Mouse (Mus musculus) left cerebral cortex, postnatal 10 days (tissue): ENCODE results near the gene Cbl. TPM values are rescaled to one million over a fixed set of nuclear protein-coding genes. Genes with fewer than 3 reads are reported as not detected.
"Not testable (repeated sequence)": the region's sequence is repeated elsewhere in the genome, so short reads cannot be mapped to it uniquely, and the experiment has no call there.

ENCODE experiments used
- DNase-seq, 2 experiments: peaks; one replicate each; pipeline ENCODE4 v3.0.0; 2021 to 2022; ENCODE audit warnings: low spot score in 2 of 2, mixed read lengths in 1 of 2; ENCODE audit errors: extremely low spot score in 1 of 2
- intact Hi-C: fragments of 180-260 bp; cut with DNase I; formaldehyde crosslinking; loops from one replicate; pipeline ENCODE4 v1.15.1; 2025
- total RNA-seq, 2 experiments: library from RNA; stranded (reverse); gene quantifications; 2 replicates each; pipeline ENCODE4 v1.2.3; 2021

Cbl gene
- total RNA-seq, 2 experiments from 2014 or later: 48.6 to 49.9 TPM

DNA sequence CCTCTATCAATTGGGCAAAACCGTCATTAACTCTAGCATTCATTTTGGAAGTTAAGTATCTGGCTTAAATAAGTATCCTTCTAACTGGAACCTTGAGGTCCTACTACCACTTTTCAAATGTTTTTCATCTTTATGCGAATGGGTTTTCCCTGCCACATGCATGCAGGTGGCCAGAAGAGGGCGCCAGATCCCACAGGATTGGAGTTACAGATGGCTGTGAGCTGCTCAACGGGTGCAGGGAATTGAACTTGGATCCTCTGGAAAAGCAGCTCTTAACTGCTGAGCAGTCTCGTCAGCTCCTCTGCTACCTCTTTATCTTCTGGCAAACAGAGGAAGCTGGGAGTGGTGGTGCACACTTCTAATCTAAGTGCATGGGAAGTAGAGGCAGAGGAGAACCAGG is 114.8 kb downstream of the Cbl start:
- DNase-seq: no peak
- intact Hi-C loops: no loop called here

DNA sequence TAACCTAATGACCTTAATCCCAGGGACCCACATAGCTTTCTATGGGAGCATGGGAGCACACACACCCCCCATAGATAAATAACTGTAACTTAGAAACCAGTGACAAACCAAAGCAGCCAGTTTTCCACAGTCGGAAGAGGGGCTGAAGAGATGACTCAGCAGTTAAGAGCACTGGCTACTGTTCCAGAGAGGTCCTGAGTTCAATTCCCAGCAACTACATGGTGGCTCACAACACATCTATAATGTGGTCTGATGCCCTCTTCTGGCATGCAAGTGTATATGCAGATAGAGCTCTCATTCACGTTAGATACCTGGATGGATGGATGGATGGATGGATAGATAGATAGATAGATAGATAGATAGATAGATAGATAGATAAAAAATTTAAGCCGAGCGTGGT is 117.7 kb downstream of the Cbl start:
- intact Hi-C loops: no loop called here
- DNase-seq: no peak

DNA sequence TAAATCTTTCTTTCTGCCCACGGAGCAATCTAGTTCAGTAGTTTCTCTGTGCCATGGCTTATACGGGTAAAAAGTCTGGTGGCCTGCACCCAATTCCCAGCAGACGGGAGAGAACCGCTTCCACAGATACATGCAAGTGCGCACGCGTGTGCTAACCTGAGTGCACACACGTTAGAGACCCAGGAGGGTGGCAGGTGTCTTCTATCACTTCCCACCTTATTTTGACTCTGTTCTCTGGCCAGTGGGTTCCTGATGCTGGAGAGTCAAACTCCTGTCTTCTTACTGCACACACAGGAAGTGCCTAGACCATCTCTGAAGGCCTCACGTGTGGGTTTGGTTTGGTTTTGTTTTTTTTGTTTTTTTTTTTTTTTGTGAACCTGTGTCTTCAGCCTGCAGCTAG is 118.2 kb downstream of the Cbl start:
- intact Hi-C loops: no loop called here
- no peak for DNase-seq

DNA sequence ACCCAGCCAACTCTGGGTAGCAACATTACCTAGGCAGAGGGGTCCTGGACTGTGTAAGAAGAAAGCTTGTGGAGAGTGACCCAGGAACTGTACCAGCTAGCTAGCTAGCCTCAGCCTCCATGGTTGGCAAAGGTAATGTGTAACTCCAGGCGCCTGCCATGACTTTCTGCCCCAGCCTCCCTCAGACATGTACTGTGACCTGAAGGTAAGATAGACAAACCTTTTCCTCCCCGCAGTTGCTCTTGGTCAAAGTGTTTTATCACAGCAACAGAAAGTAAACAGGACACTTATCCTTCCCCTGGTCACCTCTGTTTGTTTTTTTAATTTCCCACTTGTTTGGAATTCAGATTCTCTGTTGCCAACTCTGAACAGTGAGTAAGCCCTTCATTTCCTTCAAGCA is 119.4 kb downstream of the Cbl start:
- DNase-seq: no peak
- intact Hi-C loops: no loop called here

DNA sequence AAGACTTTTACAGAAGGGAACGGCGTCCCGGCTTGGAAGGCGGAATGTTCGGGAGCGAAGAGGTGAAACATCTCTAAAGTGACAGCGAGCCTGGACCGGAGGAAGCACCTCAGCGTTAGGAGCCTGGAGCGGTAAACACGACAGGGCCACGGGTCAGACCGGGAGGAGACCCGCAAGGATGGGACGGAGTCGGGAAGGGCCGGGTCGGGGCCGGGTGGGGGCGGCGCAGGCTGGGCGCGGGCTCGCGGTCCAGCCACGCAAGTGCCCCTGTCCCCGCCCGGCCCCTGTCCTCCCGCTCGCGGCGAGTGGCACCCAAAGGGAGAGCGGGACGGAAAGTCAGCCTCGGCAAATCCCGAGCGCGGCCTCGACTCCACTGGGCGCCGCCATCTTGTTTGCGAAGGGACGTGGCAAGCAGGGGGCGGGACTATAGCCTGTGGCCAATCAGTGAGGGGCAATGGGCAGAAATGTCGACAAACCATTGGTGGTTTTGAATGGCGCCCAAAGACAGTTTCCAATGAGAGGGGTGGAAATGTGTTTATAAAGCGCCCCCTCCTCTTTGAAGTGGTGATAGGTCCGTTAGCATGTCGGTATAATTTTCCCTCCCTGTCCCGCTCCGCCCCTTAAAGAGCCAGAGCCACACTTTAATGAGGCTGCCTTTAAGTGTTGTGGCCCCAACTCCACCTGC is 120.6 kb downstream of the Cbl start, which contains the start of the genes Gm49380 and Rnf26:
Gene Gm49380, minus strand, starts transcription at position 396 of the 685 bp plus-strand sequence.
Gene Rnf26, minus strand, starts transcription at position 413 of the 685 bp plus-strand sequence.
- peak; percentile 97 to 98 for DNase-seq
- intact Hi-C loops: no loop called here

DNA sequence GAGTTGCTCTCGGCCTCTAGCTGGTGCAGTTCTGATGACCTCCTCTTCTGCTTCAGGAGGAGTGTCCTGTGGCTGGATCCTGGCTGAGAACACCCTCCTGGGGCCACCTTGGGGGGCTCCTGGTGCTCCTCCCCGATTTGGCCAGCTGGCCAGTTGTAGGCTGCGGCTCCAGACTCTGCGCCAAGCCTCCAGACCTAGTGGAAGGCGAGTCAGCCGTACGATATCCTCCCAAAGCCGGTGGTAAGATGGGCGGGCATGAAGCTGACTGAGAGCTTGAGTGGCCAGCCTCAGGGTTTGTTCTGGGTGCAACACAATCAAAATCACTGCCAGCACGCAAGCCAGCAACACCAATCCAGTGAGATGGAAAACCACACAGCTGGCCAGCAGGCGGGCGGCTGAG is 121.9 kb downstream of the Cbl start:
- intact Hi-C loops, DNase-seq: not testable (repeated sequence)

- DNase-seq: peak; percentile 67 to 79
Measured at GRCm38 (mm10) chr9:44109360-44110095, 124.3 kb downstream of the Cbl start.

DNA sequence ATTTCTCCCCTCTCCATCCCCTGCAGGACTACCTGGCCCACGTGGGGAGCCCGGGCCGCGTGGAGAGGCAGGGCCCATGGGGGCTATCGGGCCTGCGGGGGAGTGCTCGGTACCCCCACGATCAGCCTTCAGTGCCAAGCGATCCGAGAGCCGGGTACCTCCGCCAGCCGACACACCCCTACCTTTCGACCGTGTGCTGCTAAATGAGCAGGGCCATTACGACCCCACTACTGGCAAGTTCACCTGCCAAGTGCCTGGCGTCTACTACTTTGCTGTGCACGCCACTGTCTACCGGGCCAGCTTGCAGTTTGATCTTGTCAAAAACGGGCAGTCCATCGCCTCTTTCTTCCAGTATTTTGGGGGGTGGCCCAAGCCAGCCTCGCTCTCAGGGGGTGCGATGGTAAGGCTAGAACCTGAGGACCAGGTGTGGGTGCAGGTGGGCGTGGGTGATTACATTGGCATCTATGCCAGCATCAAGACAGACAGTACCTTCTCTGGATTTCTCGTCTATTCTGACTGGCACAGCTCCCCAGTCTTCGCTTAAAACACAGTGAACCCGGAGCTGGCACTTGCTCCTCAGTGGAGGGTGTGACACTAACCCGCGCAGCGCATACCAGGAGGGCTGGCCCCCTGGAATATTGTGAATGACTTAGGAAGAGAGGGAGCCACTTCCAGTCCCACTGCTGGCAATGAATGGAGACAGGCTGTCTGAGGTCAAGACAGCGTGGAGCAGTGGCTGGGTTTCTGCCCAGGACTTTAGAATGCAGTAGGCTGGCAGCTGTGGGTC is 125.4 kb downstream of the Cbl start:
- intact Hi-C loops: no loop called here
- no peak for DNase-seq

More at GRCm38 (mm10) chr9:44109360-44110095, 124.3 kb downstream of the Cbl start:
- intact Hi-C loops: no loop called here

DNA sequence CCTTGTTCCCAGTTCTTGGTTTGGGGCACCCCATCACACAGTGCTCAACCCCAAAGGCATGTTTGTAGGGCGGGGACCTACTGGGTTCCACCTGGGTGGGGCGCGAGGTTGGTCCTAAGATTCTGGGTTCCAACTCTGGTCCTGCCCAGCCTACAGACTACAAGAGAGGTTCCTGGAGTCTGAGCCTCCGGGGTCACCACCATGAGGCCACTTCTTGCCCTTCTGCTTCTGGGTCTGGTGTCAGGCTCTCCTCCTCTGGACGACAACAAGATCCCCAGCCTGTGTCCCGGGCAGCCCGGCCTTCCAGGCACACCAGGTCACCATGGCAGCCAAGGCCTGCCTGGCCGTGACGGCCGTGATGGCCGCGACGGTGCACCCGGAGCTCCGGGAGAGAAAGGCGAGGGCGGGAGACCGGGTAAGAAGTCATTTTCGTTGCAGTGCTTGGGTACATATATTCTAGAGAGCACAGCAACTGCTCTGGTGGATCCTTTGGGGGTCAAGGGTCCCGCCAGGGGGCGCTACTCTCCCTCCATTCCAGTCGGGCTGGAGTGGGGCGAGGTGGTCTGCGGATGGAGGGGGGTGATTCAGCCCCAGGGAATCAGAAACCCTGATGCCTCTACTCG is 126.2 kb downstream of the Cbl start:
- intact Hi-C loops: no loop called here
- peak in 1 of 2 experiments; percentile 77 for DNase-seq

DNA sequence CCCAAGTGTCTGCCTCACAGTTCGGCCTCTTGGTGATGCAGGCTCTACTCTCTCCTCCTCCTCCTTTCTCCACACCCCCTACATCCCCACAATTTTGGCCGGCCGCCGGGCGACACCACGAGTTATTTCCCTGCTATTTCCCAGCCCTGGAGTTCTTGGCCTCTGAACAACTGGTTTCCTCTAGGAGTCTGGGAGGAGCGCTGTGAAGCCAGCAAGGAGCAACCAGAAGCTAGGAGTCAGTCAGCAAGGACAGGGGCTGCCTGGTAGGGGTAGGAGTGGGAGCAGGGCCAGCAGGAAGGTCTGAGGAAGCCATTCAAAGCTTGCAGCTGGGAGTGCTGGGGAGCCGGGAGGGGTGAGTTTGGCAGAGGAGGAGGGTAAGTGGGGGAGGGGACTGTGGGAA is 126.7 kb downstream of the Cbl start, which contains the start of gene C1qtnf5:
Gene C1qtnf5, plus strand, starts transcription at position 136 of the 400 bp plus-strand sequence.
- DNase-seq: peak; percentile 79 to 93
- intact Hi-C loops: no loop called here

DNA sequence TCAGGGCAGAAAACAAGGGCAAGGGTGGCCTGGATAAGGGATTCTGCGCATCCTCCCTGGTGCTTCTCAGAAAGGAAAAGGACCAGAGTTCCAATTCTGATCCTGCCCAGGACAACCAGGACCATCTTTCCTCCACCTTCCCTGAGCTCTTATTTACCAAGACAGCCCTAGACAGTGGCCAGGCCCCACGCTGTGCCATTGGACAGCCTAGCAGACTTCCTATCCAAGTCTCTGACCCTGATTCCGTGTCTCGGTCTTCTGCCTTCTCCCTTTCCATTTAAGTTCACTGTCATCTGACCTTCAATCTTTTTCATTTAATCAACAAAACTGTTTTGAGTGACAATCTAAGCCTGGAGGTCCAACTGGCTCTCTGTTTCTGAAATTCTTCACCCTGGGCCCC is 127.3 kb downstream of the Cbl start:
- DNase-seq: no peak
- intact Hi-C loops: no loop called here

DNA sequence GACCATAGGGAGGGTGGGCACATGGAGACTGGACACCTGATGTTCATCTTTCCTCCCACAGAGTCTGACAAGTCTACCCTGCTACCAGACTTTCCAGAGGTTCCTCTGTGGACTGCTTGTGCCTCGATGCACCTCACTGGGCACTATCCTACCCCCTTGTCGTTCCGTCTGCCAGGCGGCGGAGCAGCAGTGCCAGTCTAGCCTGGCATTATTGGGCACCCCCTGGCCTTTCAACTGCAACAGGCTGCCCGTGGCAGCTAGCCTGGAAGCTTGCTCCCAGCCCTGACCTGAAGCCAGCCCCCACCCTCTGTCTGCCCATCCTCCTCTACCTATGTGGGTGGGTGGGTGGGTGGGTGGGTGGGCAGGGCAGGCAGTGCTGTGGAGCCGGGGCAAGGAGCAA is 127.7 kb downstream of the Cbl start:
- DNase-seq: no peak
- intact Hi-C loops: no loop called here

DNA sequence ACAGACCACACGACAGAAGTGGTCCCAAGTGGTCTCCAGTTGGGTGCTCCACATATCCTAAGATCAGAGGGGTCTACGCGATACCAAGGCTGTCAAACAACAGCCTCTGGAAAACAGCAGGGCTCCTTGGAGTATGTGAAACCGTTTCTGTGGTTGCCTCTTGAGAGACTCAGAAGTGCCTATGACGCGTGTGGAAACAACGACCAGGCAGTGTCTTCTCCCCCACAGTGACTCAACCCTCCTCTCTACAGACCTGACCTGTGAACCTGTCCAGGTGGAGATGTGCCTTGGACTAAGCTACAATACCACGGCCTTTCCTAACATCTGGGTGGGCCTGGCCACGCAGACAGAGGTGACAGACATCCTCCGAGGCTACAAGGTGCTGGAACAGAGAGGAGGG is 128.1 kb downstream of the Cbl start:
- intact Hi-C loops: no loop called here
- no peak for DNase-seq

DNA sequence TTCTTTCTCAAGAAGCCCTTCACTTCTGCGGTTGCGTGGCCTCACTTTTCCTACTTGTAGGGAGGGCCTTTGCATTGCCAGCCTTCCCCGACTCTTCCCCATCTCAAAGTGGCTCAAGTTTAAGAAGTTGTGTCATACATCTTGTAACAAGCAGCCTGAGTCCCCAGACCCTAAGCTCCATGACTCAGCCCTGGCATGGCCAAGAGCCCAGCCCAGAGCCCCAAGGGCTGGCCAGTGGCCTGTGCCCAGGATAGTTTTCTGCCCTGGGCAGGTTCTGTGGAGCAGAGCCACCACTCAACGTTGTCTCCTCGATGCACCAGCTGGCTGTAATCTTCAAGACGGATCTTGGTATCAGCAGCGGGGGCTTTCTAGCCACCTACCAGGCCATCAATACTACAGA is 129.0 kb downstream of the Cbl start:
- intact Hi-C loops: no loop called here

GRCm38 (mm10) chr9:44101490-44101889 is 132.4 kb downstream of the Cbl start, which contains the start of gene Mfrp:
Gene Mfrp (plus strand): TSS chr9:44101729.
- intact Hi-C loops: no loop called here
- no peak for DNase-seq

More for the DNA sequence above, 129.0 kb downstream of the Cbl start:
- DNase-seq: no peak

- DNase-seq: no peak
Measured at GRCm38 (mm10) chr9:44096536-44096935, 137.3 kb downstream of the Cbl start.

DNA sequence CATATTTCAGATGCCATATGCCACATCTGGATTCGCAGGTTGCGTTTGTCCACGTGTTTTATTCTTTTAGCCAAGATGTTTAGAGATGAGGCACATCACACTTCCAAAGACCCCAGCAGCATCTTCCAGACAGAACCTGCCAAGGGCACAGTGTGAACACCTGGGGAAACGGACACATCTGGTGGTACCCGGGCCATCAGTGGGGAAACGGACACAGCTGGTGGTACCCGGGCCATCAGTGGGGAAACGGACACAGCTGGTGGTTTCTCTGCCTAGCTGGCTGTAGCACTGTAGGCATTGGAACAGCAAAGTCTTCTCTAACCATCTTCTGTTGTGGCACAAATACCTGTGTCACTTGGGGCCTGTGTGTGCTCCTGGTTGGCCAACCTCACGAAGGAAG is 138.1 kb downstream of the Cbl start:
- intact Hi-C loops: no loop called here
- no peak for DNase-seq

More at GRCm38 (mm10) chr9:44096536-44096935, 137.3 kb downstream of the Cbl start:
- intact Hi-C loops: no loop called here

- DNase-seq: no peak
- intact Hi-C loops: no loop called here
Measured at GRCm38 (mm10) chr9:44094737-44095136, 139.1 kb downstream of the Cbl start.
